Mouse (Mus musculus): ENCODE measurements around the gene Mllt1.

GRCm38 (mm10) chr17:56861197-56861596, 74.0 kb downstream of the Mllt1 start:
- TF ChIP-seq CTCF (IDR thresholded peaks at IDR 0.05; ENCODE audit: low read depth) (no peak), EP300 (optimal IDR thresholded peaks at IDR 0.05) (no peak)

Data from stomach, postnatal 0 days (tissue).